Mouse (Mus musculus) limb, embryonic 15.5 days (tissue): ENCODE results near the gene Mfn1. TPM values are rescaled to one million over a fixed set of nuclear protein-coding genes. Genes with fewer than 3 reads are reported as not detected.
A peak's percentile ranks its signal among the peaks of the same experiment; 100 is the strongest.

Experiments used
- ATAC-seq: fragments of 200-750 bp; cut with Nextera tagmentation; 2 replicates; pipeline ENCODE4 v1.8.0; 2017; ENCODE audit warnings: low read depth, moderate TSS enrichment; ENCODE audit not compliant: insufficient number of reproducible peaks, low FRiP score, low TSS enrichment
- H3K27ac ChIP-seq: fragments of 300-500 bp; sonication (generic); 2 replicates; pipeline ENCODE4 v1.5.1; 2015; ENCODE audit warnings: moderate library complexity, mild to moderate bottlenecking, inconsistent platforms
- H3K27me3 ChIP-seq: fragments of 300-500 bp; sonication (generic); 2 replicates; pipeline ENCODE4 v1.6.1; 2015; ENCODE audit warnings: inconsistent platforms
- H3K36me3 ChIP-seq: fragments of 300-500 bp; sonication (generic); 2 replicates; pipeline ENCODE4 v1.6.1; 2015; ENCODE audit warnings: inconsistent platforms
- H3K4me1 ChIP-seq: fragments of 300-500 bp; sonication (generic); 2 replicates; pipeline ENCODE4 v1.6.1; 2015; ENCODE audit warnings: inconsistent platforms
- H3K4me2 ChIP-seq: fragments of 300-500 bp; sonication (generic); 2 replicates; pipeline ENCODE4 v1.6.1; 2015; ENCODE audit warnings: mild to moderate bottlenecking, inconsistent platforms
- H3K4me3 ChIP-seq: fragments of 300-500 bp; sonication (generic); 2 replicates; pipeline ENCODE4 v1.5.1; 2015; ENCODE audit warnings: mild to moderate bottlenecking, inconsistent platforms
- H3K9ac ChIP-seq: fragments of 300-500 bp; sonication (generic); 2 replicates; pipeline ENCODE4 v1.6.1; 2015; ENCODE audit warnings: inconsistent platforms
- H3K9me3 ChIP-seq: fragments of 300-500 bp; sonication (generic); 2 replicates; pipeline ENCODE4 v1.6.1; 2016; ENCODE audit warnings: inconsistent platforms
- WGBS: fragments of 180-500 bp; shearing (Covaris S2); methylation state at CpG from one replicate; pipeline ENCODE4 v1.1.7; 2015; 5-methylcytosine and 5-hydroxymethylcytosine counted together
- polyA plus RNA-seq: library from polyadenylated mRNA; unstranded; fragments of >200 nt; fragmentation: Nextera tagmentation; extraction: Ambion mirVana; gene quantifications from 2 replicates; pipeline ENCODE4 v1.2.1, GENCODE M21; 2015

The Mfn1 gene
- polyA plus RNA-seq: 26.5 and 29.1 TPM in 2 replicates

DNA sequence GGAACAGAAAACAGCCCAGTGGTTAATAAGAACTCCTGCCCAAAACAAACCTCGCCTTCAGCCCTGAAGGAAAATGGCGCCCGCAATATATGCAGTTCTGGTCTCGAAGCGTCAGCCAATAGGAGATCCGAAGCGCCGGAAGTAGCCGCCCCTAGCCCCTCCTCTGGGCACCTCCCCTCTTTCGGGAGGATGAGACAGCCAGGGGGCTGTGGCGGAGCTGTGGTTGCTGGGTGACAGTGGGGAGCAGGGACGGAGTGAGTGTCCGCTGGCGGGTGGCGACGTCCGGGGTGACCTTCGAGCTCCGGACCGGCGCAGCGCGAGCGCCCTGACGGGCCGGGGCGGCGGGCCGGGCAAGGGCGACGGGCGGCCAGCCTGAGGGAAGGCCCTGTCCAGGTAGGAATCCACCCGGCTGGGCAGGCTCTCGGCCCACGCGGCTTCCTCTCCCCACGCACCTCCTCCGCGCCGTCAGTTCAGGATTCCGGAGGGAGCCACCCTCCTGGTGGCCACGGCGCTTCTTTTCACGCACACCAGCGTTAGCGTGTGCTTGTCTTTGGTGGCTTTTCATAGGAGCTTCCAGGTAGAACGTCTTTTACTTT, at the start of gene Mfn1:
Gene Mfn1, plus strand, starts transcription at position 163 of the 596 bp plus-strand sequence.
- Histone ChIP-seq H3K4me3 (peak within 1 kb of the TSS; percentile 84), H3K9ac (peak within 1 kb of the TSS; percentile 68), H3K4me1 (no peaks in the 10 kb centered on the region), H3K9me3 (no peaks in the 10 kb centered on the region), H3K27ac (peak within 1 kb of the TSS; percentile 71), H3K36me3 (peaks cover 8% of the 10 kb centered on the region; the same call in 1 of the 2 replicates), H3K4me2 (peak within 1 kb of the TSS; percentile 51), H3K27me3 (no peaks in the 10 kb centered on the region)
- under 1% methylated on average over 45 of the region's 47 CpGs for WGBS
- peak; percentile 98 for ATAC-seq

DNA sequence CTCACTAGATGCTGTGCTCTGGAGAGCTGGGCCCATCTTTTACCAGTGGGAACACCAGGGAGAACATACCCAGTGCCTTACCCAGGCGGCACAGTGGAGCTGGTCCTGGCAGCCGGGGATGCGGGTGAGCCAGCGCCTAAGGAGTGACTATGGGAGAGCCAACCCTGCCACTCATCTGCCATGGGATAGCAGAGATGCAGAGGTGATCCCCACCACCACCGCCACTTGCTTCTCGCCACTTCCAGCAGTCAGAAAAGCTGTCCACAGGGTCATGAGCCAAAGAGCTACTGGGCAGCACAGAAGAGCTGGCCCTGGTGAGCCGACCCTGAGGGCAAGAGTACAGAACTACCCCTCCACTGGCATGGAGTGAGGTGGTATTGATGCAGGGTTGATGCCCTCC, 49.3 kb upstream of the Mfn1 start:
- Histone ChIP-seq H3K4me1 (no peaks in the 10 kb centered on the region), H3K27ac (no peak overlapping the region), H3K9ac (no peak overlapping the region), H3K9me3 (no peaks in the 10 kb centered on the region), H3K4me2 (no peak overlapping the region), H3K27me3 (no peaks in the 10 kb centered on the region), H3K36me3 (no peaks in the 10 kb centered on the region), H3K4me3 (no peak overlapping the region)
- 84% methylated on average over 7 of the region's 7 CpGs for WGBS
- no peak for ATAC-seq

DNA sequence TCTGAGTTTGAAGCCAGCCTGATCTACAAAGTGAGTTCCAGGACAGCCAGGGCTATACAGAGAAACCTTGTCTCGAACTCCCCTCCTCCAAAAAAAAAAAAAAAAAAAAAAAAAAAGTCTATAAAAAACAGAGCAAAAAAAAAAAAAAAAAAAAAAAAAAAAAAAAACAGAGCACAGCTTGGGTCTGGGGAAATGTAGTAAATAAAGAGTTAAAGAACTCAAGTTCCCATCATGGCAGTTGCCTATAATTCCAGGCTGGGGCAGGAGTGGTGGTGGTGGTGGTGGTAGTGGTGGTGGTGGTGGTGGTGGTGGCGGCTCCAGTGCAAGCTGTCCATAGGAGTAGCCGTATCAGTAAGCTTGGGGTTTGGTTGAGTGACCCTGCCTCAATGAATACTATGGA, 46.2 kb upstream of the Mfn1 start:
- Histone ChIP-seq H3K9ac (no peak overlapping the region), H3K4me2 (no peak overlapping the region), H3K9me3 (no peaks in the 10 kb centered on the region), H3K27me3 (no peaks in the 10 kb centered on the region), H3K27ac (no peak overlapping the region), H3K4me3 (no peak overlapping the region), H3K4me1 (no peaks in the 10 kb centered on the region), H3K36me3 (no peaks in the 10 kb centered on the region)
- WGBS: 80% methylated on average over 3 of the region's 3 CpGs
- no peak for ATAC-seq

DNA sequence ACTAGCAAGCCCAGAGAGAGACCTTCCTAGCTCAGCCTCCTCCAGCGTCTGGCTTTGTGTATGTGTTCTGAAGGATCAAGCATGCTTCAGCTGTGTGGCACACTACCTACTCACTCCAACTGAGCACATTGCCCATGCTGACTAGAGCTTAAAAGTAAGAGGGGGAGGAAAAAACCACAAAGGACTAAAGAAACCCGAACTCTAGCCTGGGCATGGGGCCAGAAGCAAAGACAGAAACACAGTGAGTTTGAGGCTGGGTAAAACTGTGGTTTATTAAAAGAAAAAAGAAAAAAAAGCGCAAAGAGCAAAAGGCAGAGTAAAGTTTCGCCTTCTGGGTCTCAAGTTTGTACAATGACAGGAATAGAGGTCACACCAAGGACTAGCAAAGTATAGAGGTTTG, 42.7 kb upstream of the Mfn1 start:
- Histone ChIP-seq H3K9ac (no peak overlapping the region), H3K27me3 (no peaks in the 10 kb centered on the region), H3K4me3 (no peak overlapping the region), H3K9me3 (no peaks in the 10 kb centered on the region), H3K36me3 (no peaks in the 10 kb centered on the region), H3K4me1 (no peaks in the 10 kb centered on the region), H3K4me2 (no peak overlapping the region), H3K27ac (no peak overlapping the region)
- 67% methylated on average over 4 of the region's 4 CpGs for WGBS
- no peak for ATAC-seq

DNA sequence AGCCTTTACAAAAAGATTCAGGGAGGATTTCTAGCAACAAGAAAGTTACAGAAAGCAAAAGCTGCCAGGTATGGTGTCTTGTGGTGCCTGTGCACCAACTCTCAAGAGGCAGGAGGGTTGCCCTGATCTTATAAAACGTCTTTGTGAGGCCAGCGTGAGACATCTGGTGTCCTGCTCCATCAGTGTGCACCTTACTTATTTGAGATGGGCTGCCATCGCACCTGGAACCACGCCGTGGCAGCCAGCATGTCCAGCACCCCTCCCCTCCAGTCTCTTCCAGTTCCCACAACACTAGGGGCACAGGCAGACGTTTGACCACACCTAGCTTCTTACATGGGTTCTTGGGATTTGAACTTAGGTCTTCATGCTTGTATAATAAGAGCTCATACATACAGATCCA, 41.1 kb upstream of the Mfn1 start:
- no peak overlapping the region for H3K9ac ChIP-seq
- H3K36me3 ChIP-seq: no peaks in the 10 kb centered on the region
- no peak for ATAC-seq
- no peak overlapping the region for H3K4me3 ChIP-seq
- H3K4me1 ChIP-seq: no peaks in the 10 kb centered on the region
- H3K27ac ChIP-seq: no peak overlapping the region
- no peaks in the 10 kb centered on the region for H3K9me3 ChIP-seq
- WGBS: 79% methylated on average over 6 of the region's 6 CpGs
- no peaks in the 10 kb centered on the region for H3K27me3 ChIP-seq
- H3K4me2 ChIP-seq: no peak overlapping the region

DNA sequence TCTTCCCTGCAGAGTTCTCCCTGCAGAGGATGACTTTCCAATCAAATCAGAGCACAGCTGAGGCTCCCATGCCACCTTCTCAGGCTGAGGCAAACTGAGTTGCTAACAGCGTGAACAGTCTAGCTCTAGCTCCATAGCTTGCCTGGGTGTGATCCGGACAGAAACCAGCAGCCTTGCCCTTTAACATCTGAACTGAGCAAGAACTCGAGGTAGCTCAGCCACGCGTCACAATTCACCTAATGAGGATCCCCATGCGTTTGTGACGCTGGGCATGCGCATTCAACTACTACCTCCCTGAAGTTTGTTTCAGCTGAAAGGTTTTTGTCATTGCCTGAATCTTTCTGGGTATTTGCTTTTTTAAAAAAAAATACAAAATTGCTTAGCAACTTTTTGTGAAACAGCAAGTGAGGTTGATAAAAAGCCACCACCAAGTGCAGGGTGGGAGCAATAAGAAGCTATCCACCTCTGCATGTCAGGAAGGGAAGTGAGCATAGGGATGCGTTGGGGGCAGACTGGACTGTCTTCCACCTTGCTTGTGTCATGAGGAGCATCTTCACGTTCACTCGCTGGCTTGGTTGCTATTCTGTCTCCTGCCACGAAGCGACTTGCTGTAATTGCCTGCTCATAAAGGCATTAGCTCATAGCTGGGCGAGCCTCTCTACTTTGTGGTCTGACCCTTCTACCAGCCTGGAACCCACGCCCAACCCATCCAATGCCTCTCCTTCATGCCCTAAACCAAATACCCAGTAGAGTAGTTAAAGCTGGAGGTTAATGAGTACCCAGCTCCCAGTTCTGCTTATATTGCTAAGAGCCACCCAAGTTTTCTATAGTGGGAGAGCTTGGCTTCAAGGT, 39.0 kb upstream of the Mfn1 start:
- no peak overlapping the region for H3K4me3 ChIP-seq
- H3K4me1 ChIP-seq: no peaks in the 10 kb centered on the region
- H3K9ac ChIP-seq: no peak overlapping the region
- H3K27me3 ChIP-seq: no peaks in the 10 kb centered on the region
- H3K4me2 ChIP-seq: no peak overlapping the region
- H3K36me3 ChIP-seq: no peaks in the 10 kb centered on the region
- 74% methylated on average over 15 of the region's 15 CpGs for WGBS
- no peak for ATAC-seq
- no peaks in the 10 kb centered on the region for H3K9me3 ChIP-seq
- H3K27ac ChIP-seq: no peak overlapping the region

DNA sequence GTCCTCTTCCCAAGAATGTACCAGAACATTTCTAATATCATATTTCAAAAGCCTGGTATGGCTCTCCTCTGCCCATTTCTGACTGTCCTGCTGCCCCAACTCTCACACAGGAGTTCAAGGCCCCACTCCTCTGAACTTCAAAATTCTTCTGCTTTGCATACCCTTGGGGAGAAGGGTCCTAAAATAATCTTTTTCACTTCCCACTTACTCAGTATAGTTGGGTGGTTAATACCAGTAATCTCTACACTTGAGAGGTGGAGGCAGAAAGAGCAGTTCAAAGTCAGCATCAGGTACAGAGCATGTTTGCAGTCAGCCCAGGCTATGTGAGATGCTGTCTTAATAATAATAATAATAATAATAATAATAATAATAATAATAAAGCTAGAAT, 38.3 kb upstream of the Mfn1 start:
- Histone ChIP-seq H3K36me3 (no peaks in the 10 kb centered on the region), H3K4me3 (no peak overlapping the region), H3K27me3 (no peaks in the 10 kb centered on the region), H3K9me3 (no peaks in the 10 kb centered on the region), H3K4me1 (no peaks in the 10 kb centered on the region), H3K9ac (no peak overlapping the region), H3K27ac (no peak overlapping the region), H3K4me2 (no peak overlapping the region)
- no peak for ATAC-seq

DNA sequence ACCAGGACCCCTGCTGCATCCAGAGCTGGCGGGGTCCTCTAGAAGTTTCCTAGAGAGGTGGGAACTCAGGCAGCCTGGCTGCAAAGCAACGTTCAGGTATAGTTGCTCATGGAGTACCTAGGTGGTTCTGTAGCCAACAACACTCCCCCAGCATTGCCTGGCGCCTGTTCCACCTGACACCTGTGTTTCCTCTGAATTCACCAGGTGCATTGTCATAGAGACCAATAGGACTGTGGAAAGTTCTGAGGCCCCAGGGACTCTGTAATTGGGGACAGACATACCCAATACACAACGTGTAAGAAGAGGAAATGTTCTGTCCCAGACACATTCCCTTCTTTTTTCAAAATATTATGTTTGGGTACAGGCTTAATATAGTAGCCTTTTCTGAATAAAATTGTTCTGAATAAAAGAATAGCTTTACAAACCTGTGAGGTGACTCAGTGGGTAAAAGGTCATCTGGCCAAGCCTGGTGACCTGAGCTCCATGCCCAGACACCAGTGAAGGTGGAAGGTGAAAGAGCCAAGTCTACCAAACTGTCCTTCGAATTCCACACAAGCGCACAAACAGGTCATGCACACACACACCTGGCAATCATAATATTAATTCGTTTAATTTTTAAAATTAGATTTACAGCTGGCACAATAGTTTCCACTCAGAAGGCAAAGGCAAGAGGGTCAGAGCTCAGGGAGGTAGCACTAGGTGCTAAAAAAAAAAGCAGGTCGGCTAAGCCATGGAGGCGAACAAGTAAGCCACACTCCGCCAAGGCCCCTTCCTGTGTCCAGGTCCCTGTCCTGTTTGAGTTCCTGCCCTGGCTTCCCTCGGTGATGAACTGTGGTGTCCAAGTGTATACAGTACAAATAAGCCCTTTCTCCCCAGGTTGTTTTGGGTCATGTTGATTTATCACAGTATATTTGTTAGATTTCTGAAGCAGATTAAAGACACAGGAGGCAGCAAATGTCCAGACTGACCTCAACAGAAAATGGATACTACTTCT, 36.9 kb upstream of the Mfn1 start, which contains the start of gene Kcnmb3:
Gene Kcnmb3, minus strand, starts transcription at position 135 of the 994 bp plus-strand sequence.
- Histone ChIP-seq H3K4me3 (no peak within 1 kb of the TSS), H3K4me1 (no peaks in the 10 kb centered on the region), H3K4me2 (no peak within 1 kb of the TSS), H3K27me3 (no peaks in the 10 kb centered on the region), H3K36me3 (no peaks in the 10 kb centered on the region), H3K9me3 (no peaks in the 10 kb centered on the region), H3K9ac (no peak within 1 kb of the TSS), H3K27ac (no peak within 1 kb of the TSS)
- 71% methylated on average over 11 of the region's 11 CpGs for WGBS
- no peak for ATAC-seq

DNA sequence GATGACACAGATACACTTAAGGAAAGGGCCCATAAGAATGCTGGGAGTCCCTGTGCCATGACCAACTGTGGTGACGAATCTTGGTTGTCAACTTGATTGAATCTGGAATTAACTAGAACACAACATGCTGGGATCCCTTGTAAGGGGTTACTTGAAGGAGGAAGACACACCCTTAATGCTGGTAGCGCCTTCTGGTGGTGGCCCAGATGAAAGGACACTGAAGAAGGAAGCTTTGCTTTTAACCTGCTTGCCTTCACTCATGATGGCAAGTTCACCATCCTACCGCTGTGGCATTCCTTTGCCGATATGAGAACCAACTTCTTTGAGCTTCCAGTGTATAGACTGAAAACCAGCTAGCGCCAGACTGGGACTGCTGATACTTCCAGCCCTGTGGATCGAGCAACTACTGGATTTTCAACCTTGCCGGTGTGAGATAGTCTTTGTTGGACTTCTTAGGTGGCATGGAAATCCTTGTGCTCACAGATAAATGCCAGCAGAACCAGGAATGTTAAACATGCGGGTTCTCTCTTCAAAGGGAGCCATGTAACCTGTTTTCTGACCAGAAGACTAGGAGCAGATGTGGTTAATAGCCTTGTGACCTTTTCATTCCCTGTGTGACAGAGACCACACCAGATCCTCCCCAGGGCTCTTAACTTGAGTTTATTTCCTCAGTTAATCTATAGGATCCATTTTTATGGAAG, 34.7 kb upstream of the Mfn1 start:
- H3K27me3 ChIP-seq: no peaks in the 10 kb centered on the region
- 75% methylated on average over 8 of the region's 8 CpGs for WGBS
- H3K36me3 ChIP-seq: no peaks in the 10 kb centered on the region
- H3K4me3 ChIP-seq: no peak overlapping the region
- ATAC-seq: no peak
- no peak overlapping the region for H3K27ac ChIP-seq
- no peak overlapping the region for H3K9ac ChIP-seq
- H3K9me3 ChIP-seq: no peaks in the 10 kb centered on the region
- H3K4me1 ChIP-seq: no peaks in the 10 kb centered on the region
- no peak overlapping the region for H3K4me2 ChIP-seq

DNA sequence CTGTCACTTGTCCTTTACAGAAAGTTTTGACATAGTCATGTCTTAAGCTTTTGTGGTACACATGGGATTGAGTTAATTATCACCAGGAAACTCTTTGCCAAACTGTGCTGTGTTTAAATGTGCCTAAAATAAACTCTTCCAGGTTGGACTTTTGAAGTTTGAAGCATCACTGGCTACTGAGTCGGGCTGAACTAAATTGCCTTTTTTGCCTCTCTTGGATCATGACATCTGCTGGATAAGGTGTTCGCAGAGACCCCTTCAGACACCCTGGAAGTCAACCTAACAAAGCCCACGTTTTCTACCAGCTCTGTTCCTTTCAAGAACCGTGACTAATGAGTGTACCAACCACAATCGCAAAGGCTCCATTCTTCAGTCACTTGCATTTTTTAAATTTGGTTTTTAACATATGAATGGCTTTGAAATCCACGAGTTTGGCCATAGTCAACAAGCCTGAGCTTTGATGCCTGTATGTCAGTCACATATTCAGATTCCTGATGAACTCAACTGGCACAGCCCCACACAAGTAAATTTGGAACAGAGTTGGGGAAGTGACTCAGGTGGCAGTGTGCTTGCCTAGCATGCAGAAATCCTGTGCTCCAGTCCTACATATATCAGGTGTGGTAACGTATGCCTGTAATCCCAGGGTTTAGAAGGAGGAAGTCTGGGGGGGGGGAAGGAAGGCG, 34.0 kb upstream of the Mfn1 start:
- H3K36me3 ChIP-seq: no peaks in the 10 kb centered on the region
- no peak overlapping the region for H3K4me3 ChIP-seq
- H3K27ac ChIP-seq: no peak overlapping the region
- no peaks in the 10 kb centered on the region for H3K27me3 ChIP-seq
- no peaks in the 10 kb centered on the region for H3K4me1 ChIP-seq
- no peak for ATAC-seq
- H3K4me2 ChIP-seq: no peak overlapping the region
- no peak overlapping the region for H3K9ac ChIP-seq
- WGBS: 54% methylated on average over 8 of the region's 8 CpGs
- no peaks in the 10 kb centered on the region for H3K9me3 ChIP-seq
